ENCODE assay signal across 7 mouse cellular contexts in genomic region chr10:88146187-88146586, GRCm38 (mm10). TPM values are rescaled to one million over a fixed set of nuclear protein-coding genes. Genes with fewer than 3 reads are reported as not detected.
DNase-seq lines count a peak whose midpoint lies in the region; ATAC-seq and TF ChIP-seq lines count a peak whose summit lies in the region.

No protein-coding gene starts in this region.

- TF ChIP-seq POLR2A in limb, embryonic 14.5 days (IDR thresholded peaks at IDR 0.05; ENCODE audit: borderline replicate concordance, extremely low read depth, insufficient read depth, insufficient read length): no peak

- H3K36me3 ChIP-seq in neural tube, embryonic 11.5 days (ENCODE audit: control insufficient read depth, insufficient read depth, low read length): no peaks in the 10 kb centered on the region; the same call in 1 of the 2 replicates
- peaks cover 63% of the 10 kb centered on the region for H3K36me3 ChIP-seq in erythroblast, embryonic 14.5 days (ENCODE audit: control insufficient read depth)
- peaks cover 4% of the 10 kb centered on the region; the same call in 1 of the 2 replicates for H3K36me3 ChIP-seq in limb, embryonic 14.5 days (ENCODE audit: control insufficient read depth, insufficient read depth, low read length)
- no peaks in the 10 kb centered on the region for H3K36me3 ChIP-seq in stomach, embryonic 15.5 days

- ATAC-seq in neural tube, embryonic 11.5 days (ENCODE audit: insufficient read depth, low FRiP score, low TSS enrichment): no peak
- ATAC-seq in limb, embryonic 14.5 days (ENCODE audit: low FRiP score, low read depth): no peak
- no peak for ATAC-seq in stomach, embryonic 15.5 days (ENCODE audit: insufficient read depth, low FRiP score, low read depth)

- peak overlapping the region; percentile 70 for H3K9ac ChIP-seq in neural tube, embryonic 11.5 days (ENCODE audit: low read length)
- peak overlapping the region; percentile 82 for H3K9ac ChIP-seq in limb, embryonic 14.5 days (ENCODE audit: low read depth, low read length, severe bottlenecking)
- peak overlapping the region; percentile 78; the same call in 1 of the 2 replicates for H3K9ac ChIP-seq in stomach, embryonic 15.5 days

- peak overlapping the region; percentile 70 for H3K4me3 ChIP-seq in neural tube, embryonic 11.5 days (ENCODE audit: low read depth, low read length)
- H3K4me3 ChIP-seq in erythroblast, embryonic 14.5 days (replicated peaks): peak overlapping the region; percentile 91
- H3K4me3 ChIP-seq in limb, embryonic 14.5 days (replicated peaks; ENCODE audit: low read length): peak overlapping the region; percentile 80
- peak overlapping the region; percentile 85 for H3K4me3 ChIP-seq in stomach, embryonic 15.5 days (replicated peaks)

- no peak for DNase-seq in neural tube, embryonic 11.5 days (ENCODE audit: low spot score)
- no peak for DNase-seq in neural tube, embryonic 10.5 days (ENCODE audit: extremely low spot score, low spot score)
- DNase-seq in limb, embryonic 14.5 days (ENCODE audit: low spot score): no peak
- DNase-seq in gastrocnemius, postnatal 25 days: no peak
- no peak for DNase-seq in left cerebral cortex, postnatal 4 days

- 24% methylated on average over 7 of the region's 7 CpGs for WGBS in neural tube, embryonic 11.5 days
- 20% methylated on average over 7 of the region's 7 CpGs for WGBS in limb, embryonic 14.5 days
- WGBS in stomach, embryonic 15.5 days: 17% methylated on average over 7 of the region's 7 CpGs

- no peaks in the 10 kb centered on the region for H3K27me3 ChIP-seq in neural tube, embryonic 11.5 days (ENCODE audit: control insufficient read depth, insufficient read depth, low read length)
- H3K27me3 ChIP-seq in erythroblast, embryonic 14.5 days (ENCODE audit: control insufficient read depth): no peaks in the 10 kb centered on the region
- no peaks in the 10 kb centered on the region for H3K27me3 ChIP-seq in limb, embryonic 14.5 days (ENCODE audit: control insufficient read depth, insufficient read depth, low read length)
- no peaks in the 10 kb centered on the region for H3K27me3 ChIP-seq in stomach, embryonic 15.5 days (replicated peaks)

- H3K4me1 ChIP-seq in neural tube, embryonic 11.5 days (ENCODE audit: control insufficient read depth, insufficient read depth, low read length): peaks cover 7% of the 10 kb centered on the region; the same call in 1 of the 2 replicates
- H3K4me1 ChIP-seq in erythroblast, embryonic 14.5 days (ENCODE audit: control insufficient read depth): peaks cover 32% of the 10 kb centered on the region
- H3K4me1 ChIP-seq in limb, embryonic 14.5 days (ENCODE audit: control insufficient read depth, insufficient read depth, low read length): peaks cover 14% of the 10 kb centered on the region
- peaks cover 3% of the 10 kb centered on the region; the same call in 1 of the 2 replicates for H3K4me1 ChIP-seq in stomach, embryonic 15.5 days

- H3K27ac ChIP-seq in neural tube, embryonic 11.5 days (ENCODE audit: low read depth, low read length): no peak overlapping the region
- no peak overlapping the region for H3K27ac ChIP-seq in limb, embryonic 14.5 days (replicated peaks; ENCODE audit: low read depth, low read length)
- no peak overlapping the region for H3K27ac ChIP-seq in stomach, embryonic 15.5 days

- intact Hi-C loops in left cerebral cortex, postnatal 4 days (cut with DNase I): no loop called here

- no peaks in the 10 kb centered on the region for H3K9me3 ChIP-seq in neural tube, embryonic 11.5 days (ENCODE audit: control insufficient read depth, low read length)
- no peaks in the 10 kb centered on the region for H3K9me3 ChIP-seq in erythroblast, embryonic 14.5 days (ENCODE audit: control insufficient read depth, low read length)
- H3K9me3 ChIP-seq in limb, embryonic 14.5 days (ENCODE audit: control insufficient read depth, low read length): no peaks in the 10 kb centered on the region
- no peaks in the 10 kb centered on the region for H3K9me3 ChIP-seq in stomach, embryonic 15.5 days

- peak overlapping the region; percentile 65 for H3K4me2 ChIP-seq in neural tube, embryonic 11.5 days (ENCODE audit: low read depth)
- H3K4me2 ChIP-seq in limb, embryonic 14.5 days (replicated peaks; ENCODE audit: low read depth, low read length, severe bottlenecking): peak overlapping the region; percentile 87
- peak overlapping the region; percentile 75 for H3K4me2 ChIP-seq in stomach, embryonic 15.5 days

RNA-seq across cellular contexts. Expression of gene Parpbp, which starts 0.6 kb away (rescaled TPM):
- 12.6 and 14.3 TPM in 2 replicates for polyA plus RNA-seq in neural tube, embryonic 11.5 days (2014; fragmentation: Nextera tagmentation; extraction: Ambion mirVana)
- 0.26 and 0.31 TPM in 2 replicates for polyA plus RNA-seq in erythroblast, embryonic 14.5 days (2012)
- 6.4 and 7.2 TPM in 2 replicates for polyA plus RNA-seq in limb, embryonic 14.5 days (2012; rRNA removed)
- polyA plus RNA-seq in limb, embryonic 14.5 days (2014; fragmentation: Nextera tagmentation; extraction: Ambion mirVana): 8.7 and 10.2 TPM in 2 replicates
- polyA plus RNA-seq in stomach, embryonic 15.5 days (2015; fragmentation: Nextera tagmentation; extraction: Ambion mirVana): 8.9 and 11.5 TPM in 2 replicates
- under 1 TPM; 0.08 to 0.13 TPM for total RNA-seq in gastrocnemius, postnatal 25 days (2021)
- total RNA-seq in left cerebral cortex, postnatal 4 days (2021): 1 to 10 TPM; 3.9 to 4.3 TPM

RNA-seq across cellular contexts. Expression of gene Nup37, which starts 0.6 kb away (rescaled TPM):
- polyA plus RNA-seq in neural tube, embryonic 11.5 days (2014; fragmentation: Nextera tagmentation; extraction: Ambion mirVana): 77.7 and 85.2 TPM in 2 replicates
- 0.04 and 0.20 TPM in 2 replicates for polyA plus RNA-seq in erythroblast, embryonic 14.5 days (2012)
- 42.4 and 45.4 TPM in 2 replicates for polyA plus RNA-seq in limb, embryonic 14.5 days (2012; rRNA removed)
- 72.5 and 73.2 TPM in 2 replicates for polyA plus RNA-seq in limb, embryonic 14.5 days (2014; fragmentation: Nextera tagmentation; extraction: Ambion mirVana)
- polyA plus RNA-seq in stomach, embryonic 15.5 days (2015; fragmentation: Nextera tagmentation; extraction: Ambion mirVana): 72.0 and 75.3 TPM in 2 replicates
- 1 to 10 TPM; 4.8 to 5.8 TPM for total RNA-seq in gastrocnemius, postnatal 25 days (2021)
- 10 to 100 TPM in 1 of 2 experiments, 1 to 10 TPM in 1; 9.2 to 11.0 TPM for total RNA-seq in left cerebral cortex, postnatal 4 days (2021)

RNA-seq across cellular contexts. Expression of gene Washc3, which starts 54.7 kb away (rescaled TPM):
- 39.2 and 40.7 TPM in 2 replicates for polyA plus RNA-seq in neural tube, embryonic 11.5 days (2014; fragmentation: Nextera tagmentation; extraction: Ambion mirVana)
- polyA plus RNA-seq in erythroblast, embryonic 14.5 days (2012): 0.96 and 1.1 TPM in 2 replicates
- polyA plus RNA-seq in limb, embryonic 14.5 days (2012; rRNA removed): 22.3 and 27.4 TPM in 2 replicates
- 53.3 and 55.9 TPM in 2 replicates for polyA plus RNA-seq in limb, embryonic 14.5 days (2014; fragmentation: Nextera tagmentation; extraction: Ambion mirVana)
- polyA plus RNA-seq in stomach, embryonic 15.5 days (2015; fragmentation: Nextera tagmentation; extraction: Ambion mirVana): 62.8 and 64.1 TPM in 2 replicates
- 10 to 100 TPM; 30.2 to 34.2 TPM for total RNA-seq in gastrocnemius, postnatal 25 days (2021)
- total RNA-seq in left cerebral cortex, postnatal 4 days (2021): 10 to 100 TPM; 21.8 to 24.9 TPM

RNA-seq across cellular contexts. Expression of gene Pmch, which starts 55.3 kb away (rescaled TPM):
- 0.52 and 0.96 TPM in 2 replicates for polyA plus RNA-seq in neural tube, embryonic 11.5 days (2014; fragmentation: Nextera tagmentation; extraction: Ambion mirVana)
- not detected in 2 replicates for polyA plus RNA-seq in erythroblast, embryonic 14.5 days (2012)
- polyA plus RNA-seq in limb, embryonic 14.5 days (2012; rRNA removed): not detected in 2 replicates
- polyA plus RNA-seq in limb, embryonic 14.5 days (2014; fragmentation: Nextera tagmentation; extraction: Ambion mirVana): 0.34 and 0.43 TPM in 2 replicates
- 0.43 and 0.67 TPM in 2 replicates for polyA plus RNA-seq in stomach, embryonic 15.5 days (2015; fragmentation: Nextera tagmentation; extraction: Ambion mirVana)
- total RNA-seq in gastrocnemius, postnatal 25 days (2021): not detected
- total RNA-seq in left cerebral cortex, postnatal 4 days (2021): not detected

Comparison
In these comparisons a context has a peak if more than half of its experiments do, and no peak if none do; other contexts are left out.
1. RNA of gene Nup37, which starts 0.6 kb away (polyA plus RNA-seq): 77.7 to 85.2 TPM in neural tube, embryonic 11.5 days, 42.4 to 73.2 TPM in limb, embryonic 14.5 days and 72.0 to 75.3 TPM in stomach, embryonic 15.5 days; 0.04 to 0.20 TPM in erythroblast, embryonic 14.5 days; every median in the first group is over 10 times any median in the second.
2. RNA of gene Washc3, which starts 54.7 kb away (polyA plus RNA-seq): 62.8 to 64.1 TPM in stomach, embryonic 15.5 days, 22.3 to 55.9 TPM in limb, embryonic 14.5 days and 39.2 to 40.7 TPM in neural tube, embryonic 11.5 days; 0.96 to 1.1 TPM in erythroblast, embryonic 14.5 days; every median in the first group is over 10 times any median in the second.
3. Peak in every context shown above with its lines, with median percentiles within 50 percentile points of each other: H3K4me2 ChIP-seq, H3K4me3 ChIP-seq and H3K9ac ChIP-seq.